Mouse (Mus musculus): ENCODE data around the gene Ngp. TPM values are rescaled to one million over a fixed set of nuclear protein-coding genes. Genes with fewer than 3 reads are reported as not detected.

Ngp gene
- polyA plus RNA-seq, 1 experiment from 2014 or later = 4.3 TPM

Other genes starting within 250 kb of the Ngp start
- 36.2 and 42.6 TPM in 2 replicates for gene Cspg5, start 176.0 kb upstream of the Ngp start, polyA plus RNA-seq (2016; fragmentation: Nextera tagmentation; extraction: Ambion mirVana)
- gene Elp6, start 114.6 kb upstream of the Ngp start, polyA plus RNA-seq (2016; fragmentation: Nextera tagmentation; extraction: Ambion mirVana) = 39.9 and 41.2 TPM in 2 replicates
- 40.1 and 43.5 TPM in 2 replicates for gene Scap, start 86.5 kb upstream of the Ngp start, polyA plus RNA-seq (2016; fragmentation: Nextera tagmentation; extraction: Ambion mirVana)
- gene Ptpn23, start 11.5 kb upstream of the Ngp start, polyA plus RNA-seq (2016; fragmentation: Nextera tagmentation; extraction: Ambion mirVana) = 17.6 and 22.7 TPM in 2 replicates
- 12.3 and 13.0 TPM in 2 replicates for gene Klhl18, start 56.9 kb downstream of the Ngp start, polyA plus RNA-seq (2016; fragmentation: Nextera tagmentation; extraction: Ambion mirVana)
- gene Kif9, start 57.2 kb downstream of the Ngp start, polyA plus RNA-seq (2016; fragmentation: Nextera tagmentation; extraction: Ambion mirVana) = 1.6 and 1.7 TPM in 2 replicates
- 37.4 and 41.3 TPM in 2 replicates for gene Setd2, start 112.8 kb downstream of the Ngp start, polyA plus RNA-seq (2016; fragmentation: Nextera tagmentation; extraction: Ambion mirVana)
- 41.2 and 42.7 TPM in 2 replicates for gene Nradd, start 204.7 kb downstream of the Ngp start, polyA plus RNA-seq (2016; fragmentation: Nextera tagmentation; extraction: Ambion mirVana)
- 1.6 and 2.6 TPM in 2 replicates for gene Nbeal2, start 234.4 kb downstream of the Ngp start, polyA plus RNA-seq (2016; fragmentation: Nextera tagmentation; extraction: Ambion mirVana)
- 125 and 133 TPM in 2 replicates for gene Ccdc12, start 236.8 kb downstream of the Ngp start, polyA plus RNA-seq (2016; fragmentation: Nextera tagmentation; extraction: Ambion mirVana)